Mouse (Mus musculus) liver, embryonic 16.5 days (tissue): Measurements from ENCODE around the gene Dst. TPM values are rescaled to one million over a fixed set of nuclear protein-coding genes. Genes with fewer than 3 reads are reported as not detected.
"Not testable (repeated sequence)": the region's sequence is repeated elsewhere in the genome, so short reads cannot be mapped to it uniquely, and the experiment has no call there.

Experiments
- ATAC-seq: fragments of 200-750 bp; cut with Nextera tagmentation; 2 replicates; pipeline ENCODE4 v1.8.0; 2017; ENCODE audit warnings: low read depth, mild to moderate bottlenecking, moderate number of reproducible peaks, moderate library complexity
- H3K27ac ChIP-seq: fragments of 300-500 bp; sonication (generic); 2 replicates; pipeline ENCODE4 v1.5.1; 2014; ENCODE audit warnings: mild to moderate bottlenecking, low read length
- H3K27me3 ChIP-seq: fragments of 300-500 bp; sonication (generic); 2 replicates; pipeline ENCODE4 v1.6.1; 2014; ENCODE audit warnings: low read depth, low read length, mixed read lengths; ENCODE audit not compliant: control insufficient read depth, insufficient read depth
- H3K36me3 ChIP-seq: fragments of 300-500 bp; sonication (generic); 2 replicates; pipeline ENCODE4 v1.6.1; 2014; ENCODE audit warnings: mild to moderate bottlenecking; ENCODE audit not compliant: control insufficient read depth, insufficient read depth
- H3K4me1 ChIP-seq: fragments of 300-500 bp; sonication (generic); 2 replicates; pipeline ENCODE4 v1.6.1; 2014; ENCODE audit warnings: low read depth, low read length, mixed read lengths; ENCODE audit not compliant: control insufficient read depth
- H3K4me2 ChIP-seq: fragments of 300-500 bp; sonication (generic); 2 replicates; pipeline ENCODE4 v1.6.1; 2014; ENCODE audit warnings: low read depth, low read length, mixed read lengths
- H3K4me3 ChIP-seq: fragments of 300-500 bp; sonication (generic); 2 replicates; pipeline ENCODE4 v1.5.1; 2014; ENCODE audit warnings: low read depth, mild to moderate bottlenecking, low read length
- H3K9ac ChIP-seq: fragments of 300-500 bp; sonication (generic); 2 replicates; pipeline ENCODE4 v1.6.1; 2014; ENCODE audit warnings: low read depth, low read length
- H3K9me3 ChIP-seq: fragments of 300-500 bp; sonication (generic); replicated peaks from 2 replicates; pipeline ENCODE4 v1.6.1; 2016; ENCODE audit warnings: low read length; ENCODE audit not compliant: control insufficient read depth
- WGBS: fragments of 180-500 bp; shearing (Covaris S2); extraction: QIAGEN DNeasy Blood & Tissue Kit; methylation state at CpG from one replicate; pipeline ENCODE4 v1.1.7; 2014; ENCODE audit not compliant: insufficient replicate concordance; 5-methylcytosine and 5-hydroxymethylcytosine counted together
- polyA plus RNA-seq: library from polyadenylated mRNA; unstranded; fragments of >200 nt; fragmentation: Nextera tagmentation; extraction: Ambion mirVana; gene quantifications from 2 replicates; pipeline ENCODE4 v1.2.1, GENCODE M21; 2015

The Dst gene
- polyA plus RNA-seq, 1 experiment from 2014 or later = 8.0 TPM

- no peak overlapping the region for H3K4me2 ChIP-seq
- no peak for ATAC-seq
- 51% methylated on average over 3 of the region's 3 CpGs for WGBS
- H3K36me3 ChIP-seq = no peaks in the 10 kb centered on the region
- H3K27me3 ChIP-seq = no peaks in the 10 kb centered on the region
- H3K9me3 ChIP-seq = no peaks in the 10 kb centered on the region
- H3K4me3 ChIP-seq = no peak overlapping the region
- H3K27ac ChIP-seq = no peak overlapping the region
- peaks cover 2% of the 10 kb centered on the region; the same call in 1 of the 2 replicates for H3K4me1 ChIP-seq
- no peak overlapping the region for H3K9ac ChIP-seq
Measured at GRCm38 (mm10) chr1:34063943-34064342, 155.9 kb downstream of the Dst start.

GRCm38 (mm10) chr1:34065551-34066048 lies 157.6 kb downstream of the Dst start:
- no peak overlapping the region for H3K4me3 ChIP-seq
- no peaks in the 10 kb centered on the region for H3K36me3 ChIP-seq
- WGBS = 60% methylated on average over 5 of the region's 5 CpGs
- H3K27me3 ChIP-seq = no peaks in the 10 kb centered on the region
- H3K9ac ChIP-seq = no peak overlapping the region
- H3K27ac ChIP-seq = no peak overlapping the region
- H3K4me1 ChIP-seq = peaks cover 2% of the 10 kb centered on the region; the same call in 1 of the 2 replicates
- no peak overlapping the region for H3K4me2 ChIP-seq
- no peak for ATAC-seq
- no peaks in the 10 kb centered on the region for H3K9me3 ChIP-seq

DNA sequence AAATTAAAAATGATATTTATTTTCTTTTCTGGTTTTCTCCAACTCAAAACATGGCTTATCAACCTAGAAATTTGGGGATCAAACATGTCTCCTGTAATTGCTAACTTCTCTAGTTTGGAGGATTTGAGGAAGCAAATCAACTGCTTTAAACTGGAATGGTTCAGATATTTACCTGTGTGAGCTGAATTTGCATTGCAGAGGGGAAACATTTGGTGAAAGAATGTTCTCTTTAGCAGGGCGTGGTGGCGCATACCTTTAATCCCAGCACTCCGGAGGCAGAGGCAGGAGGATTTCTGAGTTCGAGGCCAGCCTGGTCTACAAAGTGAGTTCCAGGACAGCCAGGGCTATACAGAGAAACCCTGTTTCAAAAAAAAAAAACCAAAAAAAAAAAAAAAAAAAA lies 158.4 kb downstream of the Dst start:
- 65% methylated on average over 4 of the region's 4 CpGs for WGBS

DNA sequence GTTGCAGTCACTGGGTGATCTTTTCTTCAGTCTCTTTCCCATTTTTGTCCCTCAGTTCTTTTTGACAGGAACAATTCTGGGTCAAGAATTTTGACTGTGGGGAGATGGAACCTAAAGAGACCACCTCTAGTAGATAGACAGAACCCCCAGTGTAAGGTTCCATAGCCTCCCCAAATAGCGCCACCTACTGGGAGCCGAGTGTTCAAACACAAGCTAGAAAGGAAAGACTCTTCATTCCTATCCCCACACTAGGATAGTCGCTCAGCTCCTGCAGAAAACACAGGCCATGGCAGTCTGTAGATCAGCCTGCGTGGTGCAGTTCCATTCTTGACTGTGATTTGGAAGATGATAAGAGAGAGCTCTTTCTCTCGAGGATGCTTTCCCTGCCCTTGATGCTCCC lies 160.3 kb downstream of the Dst start:
- Histone ChIP-seq H3K4me2 (no peak overlapping the region), H3K9ac (no peak overlapping the region), H3K27ac (no peak overlapping the region), H3K36me3 (no peaks in the 10 kb centered on the region), H3K27me3 (no peaks in the 10 kb centered on the region), H3K4me1 (no peaks in the 10 kb centered on the region), H3K9me3 (no peaks in the 10 kb centered on the region), H3K4me3 (no peak overlapping the region)
- 34% methylated on average over 5 of the region's 5 CpGs for WGBS
- ATAC-seq = no peak

More for the DNA sequence above, 158.4 kb downstream of the Dst start:
- H3K9ac ChIP-seq, H3K27me3 ChIP-seq, H3K4me3 ChIP-seq, H3K36me3 ChIP-seq, ATAC-seq, H3K9me3 ChIP-seq, H3K4me2 ChIP-seq, H3K27ac ChIP-seq, H3K4me1 ChIP-seq: not testable (repeated sequence)

GRCm38 (mm10) chr1:34069514-34070290 lies 161.7 kb downstream of the Dst start:
- H3K4me3 ChIP-seq = no peak overlapping the region
- no peak overlapping the region for H3K9ac ChIP-seq
- no peaks in the 10 kb centered on the region for H3K27me3 ChIP-seq
- H3K36me3 ChIP-seq = no peaks in the 10 kb centered on the region
- H3K9me3 ChIP-seq = no peaks in the 10 kb centered on the region
- no peak overlapping the region for H3K27ac ChIP-seq
- H3K4me2 ChIP-seq = no peak overlapping the region
- 66% methylated on average over 10 of the region's 10 CpGs for WGBS
- no peak for ATAC-seq
- no peaks in the 10 kb centered on the region for H3K4me1 ChIP-seq

GRCm38 (mm10) chr1:34070474-34070873 lies 162.4 kb downstream of the Dst start:
- H3K4me3 ChIP-seq = no peak overlapping the region
- H3K9me3 ChIP-seq = no peaks in the 10 kb centered on the region
- WGBS = 41% methylated on average over 7 of the region's 7 CpGs
- no peaks in the 10 kb centered on the region for H3K4me1 ChIP-seq
- no peak overlapping the region for H3K27ac ChIP-seq
- no peak overlapping the region for H3K9ac ChIP-seq
- H3K36me3 ChIP-seq = no peaks in the 10 kb centered on the region
- no peak for ATAC-seq
- no peak overlapping the region for H3K4me2 ChIP-seq
- H3K27me3 ChIP-seq = no peaks in the 10 kb centered on the region

DNA sequence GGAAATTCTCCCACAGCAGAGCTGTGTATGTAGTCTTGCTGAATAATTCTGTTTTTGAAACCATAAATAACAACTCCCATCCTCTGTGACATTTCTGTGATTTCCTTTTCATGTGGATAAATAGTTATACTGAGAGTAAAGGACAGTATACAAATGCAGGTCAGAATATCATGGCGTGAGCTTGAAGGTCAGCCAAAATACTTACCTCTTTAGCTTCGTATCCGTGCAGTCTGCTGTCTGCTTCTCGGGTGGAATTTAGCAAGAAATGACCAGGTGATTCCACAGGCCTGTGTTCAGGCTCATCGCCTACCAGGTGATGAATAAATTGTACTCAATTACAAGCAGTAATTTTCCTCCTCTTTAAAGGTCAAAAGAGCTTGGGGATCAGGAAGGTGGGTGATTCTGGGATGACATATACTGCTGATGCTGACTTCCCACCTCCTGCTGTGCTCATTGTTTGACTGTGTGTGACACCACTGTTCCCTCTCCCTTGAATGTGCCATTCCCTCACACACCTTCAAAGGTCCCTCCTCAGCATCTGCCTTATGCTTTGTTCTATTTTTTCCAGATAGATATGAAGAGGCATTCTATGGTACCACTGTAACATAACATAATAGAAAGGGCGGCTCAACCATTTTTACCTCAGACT lies 163.1 kb downstream of the Dst start:
- 58% methylated on average over 6 of the region's 6 CpGs for WGBS
- H3K36me3 ChIP-seq = no peaks in the 10 kb centered on the region
- no peaks in the 10 kb centered on the region for H3K9me3 ChIP-seq
- H3K4me2 ChIP-seq = no peak overlapping the region
- no peak overlapping the region for H3K4me3 ChIP-seq
- H3K9ac ChIP-seq = no peak overlapping the region
- ATAC-seq = no peak
- no peaks in the 10 kb centered on the region for H3K4me1 ChIP-seq
- no peaks in the 10 kb centered on the region for H3K27me3 ChIP-seq
- no peak overlapping the region for H3K27ac ChIP-seq

- H3K36me3 ChIP-seq = no peaks in the 10 kb centered on the region
- H3K4me2 ChIP-seq = no peak overlapping the region
Measured at GRCm38 (mm10) chr1:34072262-34072661, 164.2 kb downstream of the Dst start.

More at GRCm38 (mm10) chr1:34072262-34072661, 164.2 kb downstream of the Dst start:
- Histone ChIP-seq H3K9ac (no peak overlapping the region), H3K27ac (no peak overlapping the region), H3K27me3 (no peaks in the 10 kb centered on the region), H3K9me3 (no peaks in the 10 kb centered on the region), H3K4me1 (no peaks in the 10 kb centered on the region), H3K4me3 (no peak overlapping the region)
- 46% methylated on average over 7 of the region's 7 CpGs for WGBS
- no peak for ATAC-seq
